17 mouse cellular contexts compared by ENCODE assay signal in genomic region chr7:99598722-99599121, GRCm38 (mm10). TPM values are rescaled to one million over a fixed set of nuclear protein-coding genes. Genes with fewer than 3 reads are reported as not detected.
DNase-seq lines count a peak whose midpoint lies in the region; ATAC-seq and TF ChIP-seq lines count a peak whose summit lies in the region.
"Had no signal": no experiment of that assay in that cellular context is flagged by ENCODE, and none has a peak within 500 bp of the region (broad histone marks: within the 10 kb centered on the region; RNA-seq: fewer than 3 reads in every experiment).

No protein-coding gene starts in this region.

- no peak for ATAC-seq in liver, embryonic 16.5 days (ENCODE audit: low read depth)
- ATAC-seq in hindbrain, embryonic 16.5 days, result no peak
- ATAC-seq: activated CD4-positive, CD25-positive, alpha-beta regulatory T cell, adult 4 months; forebrain, embryonic 14.5 days; midbrain, embryonic 16.5 days had no signal

- peak overlapping the region; percentile 73; the same call in 1 of the 2 replicates for H3K4me2 ChIP-seq in liver, embryonic 16.5 days (ENCODE audit: low read depth, low read length)
- H3K4me2 ChIP-seq in hindbrain, embryonic 16.5 days (ENCODE audit: low read length), result no peak overlapping the region
- H3K4me2 ChIP-seq: embryonic facial prominence, embryonic 15.5 days; kidney, embryonic 15.5 days; neural tube, embryonic 12.5 days had no signal

- no peak overlapping the region for H3K9ac ChIP-seq in liver, embryonic 16.5 days (ENCODE audit: low read depth, low read length)
- H3K9ac ChIP-seq in hindbrain, embryonic 16.5 days (ENCODE audit: low read depth, low read length), result no peak overlapping the region
- H3K9ac ChIP-seq: embryonic facial prominence, embryonic 15.5 days; kidney, embryonic 15.5 days; neural tube, embryonic 12.5 days had no signal

- peak; percentile 52 for TF ChIP-seq CTCF in gastrocnemius, adult 2 months (IDR thresholded peaks at IDR 0.05)
- TF ChIP-seq CTCF in lung, adult 2 months (IDR thresholded peaks at IDR 0.05; ENCODE audit: insufficient read depth, low read length), result peak; percentile 21; the same call in 1 of the 2 replicates

- no peak overlapping the region for H3K27ac ChIP-seq in gastrocnemius, adult 2 months
- H3K27ac ChIP-seq in liver, embryonic 16.5 days (ENCODE audit: low read length), result no peak overlapping the region
- no peak overlapping the region for H3K27ac ChIP-seq in hindbrain, embryonic 16.5 days (ENCODE audit: low read depth, low read length)
- H3K27ac ChIP-seq: embryonic facial prominence, embryonic 15.5 days; kidney, embryonic 15.5 days; neural tube, embryonic 12.5 days had no signal

- H3K4me3 ChIP-seq in gastrocnemius, adult 2 months, result no peak overlapping the region
- no peak overlapping the region for H3K4me3 ChIP-seq in lung, adult 2 months (replicated peaks; ENCODE audit: extremely low read depth, low read depth, low read length)
- H3K4me3 ChIP-seq in liver, embryonic 16.5 days (ENCODE audit: low read depth, low read length), result peak overlapping the region; percentile 69
- no peak overlapping the region for H3K4me3 ChIP-seq in hindbrain, embryonic 16.5 days (ENCODE audit: low read length)
- H3K4me3 ChIP-seq: embryonic facial prominence, embryonic 15.5 days; kidney, embryonic 15.5 days; neural tube, embryonic 12.5 days had no signal

- no peaks in the 10 kb centered on the region for H3K4me1 ChIP-seq in lung, adult 2 months (ENCODE audit: control insufficient read depth, insufficient read depth, low read length)
- peaks cover 26% of the 10 kb centered on the region for H3K4me1 ChIP-seq in liver, embryonic 16.5 days (ENCODE audit: control insufficient read depth, low read depth, low read length)
- no peaks in the 10 kb centered on the region for H3K4me1 ChIP-seq in hindbrain, embryonic 16.5 days (ENCODE audit: control insufficient read depth, insufficient read depth, low read depth, low read length)
- H3K4me1 ChIP-seq: embryonic facial prominence, embryonic 15.5 days; kidney, embryonic 15.5 days; neural tube, embryonic 12.5 days had no signal

- no peaks in the 10 kb centered on the region for H3K27me3 ChIP-seq in liver, embryonic 16.5 days (ENCODE audit: control insufficient read depth, insufficient read depth, low read depth, low read length)
- no peaks in the 10 kb centered on the region for H3K27me3 ChIP-seq in hindbrain, embryonic 16.5 days (replicated peaks; ENCODE audit: control insufficient read depth, insufficient read depth, low read length)
- H3K27me3 ChIP-seq: embryonic facial prominence, embryonic 15.5 days; kidney, embryonic 15.5 days; neural tube, embryonic 12.5 days had no signal

- no peak for DNase-seq in gastrocnemius, adult 2 months
- no peak for DNase-seq in gastrocnemius, postnatal 14 days
- DNase-seq in lung, adult 2 months, result no peak
- no peak for DNase-seq in lung, postnatal 14 days
- DNase-seq in R1 (ENCODE audit: low read depth, low spot score), result peak; percentile 21
- no peak for DNase-seq in adrenal gland, postnatal 10 days
- DNase-seq: B cell, adult 2 months; cerebellum, adult 9-10 months; layer of hippocampus, adult 9-11 months had no signal

- H3K9me3 ChIP-seq in liver, embryonic 16.5 days (replicated peaks; ENCODE audit: control insufficient read depth, low read length), result no peaks in the 10 kb centered on the region
- H3K9me3 ChIP-seq in hindbrain, embryonic 16.5 days (ENCODE audit: control insufficient read depth, low read length), result no peaks in the 10 kb centered on the region
- H3K9me3 ChIP-seq: embryonic facial prominence, embryonic 15.5 days; kidney, embryonic 15.5 days; neural tube, embryonic 12.5 days had no signal

- H3K36me3 ChIP-seq in liver, embryonic 16.5 days (ENCODE audit: control insufficient read depth, insufficient read depth), result peaks cover 80% of the 10 kb centered on the region
- H3K36me3 ChIP-seq in hindbrain, embryonic 16.5 days (ENCODE audit: control insufficient read depth, insufficient read depth, low read length), result peaks cover 61% of the 10 kb centered on the region

- intact Hi-C loops in gastrocnemius, adult 2 months (cut with DNase I), result no loop called here
- intact Hi-C loops in gastrocnemius, postnatal 14 days (cut with DNase I; ENCODE audit: low total_unique reads), result no loop called here

- 75% methylated on average over 4 of the region's 4 CpGs for WGBS in lung, adult 2 months
- WGBS in liver, embryonic 16.5 days (ENCODE audit: insufficient replicate concordance), result 67% methylated on average over 4 of the region's 4 CpGs
- 77% methylated on average over 4 of the region's 4 CpGs for WGBS in hindbrain, embryonic 16.5 days

- no peak for TF ChIP-seq POLR2A in lung, adult 2 months (IDR thresholded peaks at IDR 0.05; ENCODE audit: borderline replicate concordance, extremely low read depth, low read depth, low read length)

RNA-seq across cellular contexts. Expression of gene Tpbgl, which starts 28.2 kb away (rescaled TPM):
- 10 to 100 TPM; 47.8 to 69.3 TPM for total RNA-seq in gastrocnemius, adult 2 months (2021)
- 10 to 100 TPM; 38.7 to 43.2 TPM for total RNA-seq in gastrocnemius, postnatal 14 days (2021)
- 3.8 and 7.2 TPM in 2 replicates for polyA plus RNA-seq in lung, adult 2 months (2012; rRNA removed)
- polyA plus RNA-seq in liver, embryonic 16.5 days (2015; fragmentation: Nextera tagmentation; extraction: Ambion mirVana), result 0.39 and 0.47 TPM in 2 replicates
- 2.2 and 2.7 TPM in 2 replicates for polyA plus RNA-seq in hindbrain, embryonic 16.5 days (2015; fragmentation: Nextera tagmentation; extraction: Ambion mirVana)
- 10 to 100 TPM; 13.9 to 14.6 TPM for total RNA-seq in adrenal gland, postnatal 10 days (2021)
